Mouse (Mus musculus): ENCODE measurements around the gene Srd5a2. TPM values are rescaled to one million over a fixed set of nuclear protein-coding genes. Genes with fewer than 3 reads are reported as not detected.

Srd5a2 gene
- polyA plus RNA-seq, 1 experiment, result not detected

GRCm38 (mm10) chr17:73995907-73996645 is 51.6 kb downstream of the Srd5a2 start:
- Histone ChIP-seq H3K27me3 (ENCODE audit: control insufficient read depth) (no peaks in the 10 kb centered on the region), H3K9me3 (ENCODE audit: control insufficient read depth, low read length) (no peaks in the 10 kb centered on the region), H3K36me3 (ENCODE audit: control insufficient read depth) (no peaks in the 10 kb centered on the region), H3K4me1 (ENCODE audit: control insufficient read depth) (no peaks in the 10 kb centered on the region), H3K4me3 (replicated peaks) (no peak overlapping the region)
- TF ChIP-seq TAL1 (IDR thresholded peaks at IDR 0.05; ENCODE audit: low read length), result no peak
- TF ChIP-seq GATA1 (IDR thresholded peaks at IDR 0.05; ENCODE audit: low read length), result no peak

GRCm38 (mm10) chr17:73991264-73991663 is 56.5 kb downstream of the Srd5a2 start:
- Histone ChIP-seq H3K36me3 (ENCODE audit: control insufficient read depth) (no peaks in the 10 kb centered on the region), H3K27me3 (ENCODE audit: control insufficient read depth) (no peaks in the 10 kb centered on the region), H3K9me3 (ENCODE audit: control insufficient read depth, low read length) (no peaks in the 10 kb centered on the region), H3K4me3 (replicated peaks) (no peak overlapping the region), H3K4me1 (ENCODE audit: control insufficient read depth) (no peaks in the 10 kb centered on the region)
- TF ChIP-seq GATA1 (IDR thresholded peaks at IDR 0.05; ENCODE audit: low read length), result no peak
- no peak for TF ChIP-seq TAL1 (IDR thresholded peaks at IDR 0.05; ENCODE audit: low read length)

- no peak for TF ChIP-seq GATA1 (IDR thresholded peaks at IDR 0.05; ENCODE audit: low read length)
- TF ChIP-seq TAL1 (IDR thresholded peaks at IDR 0.05; ENCODE audit: low read length), result no peak
- no peak overlapping the region for H3K4me3 ChIP-seq (replicated peaks)
Measured at GRCm38 (mm10) chr17:73986571-73986970, 61.1 kb downstream of the Srd5a2 start.

GRCm38 (mm10) chr17:73985936-73986335 is 61.8 kb downstream of the Srd5a2 start:
- TF ChIP-seq TAL1 (IDR thresholded peaks at IDR 0.05; ENCODE audit: low read length), result no peak
- TF ChIP-seq GATA1 (IDR thresholded peaks at IDR 0.05; ENCODE audit: low read length), result no peak
- Histone ChIP-seq H3K27me3 (ENCODE audit: control insufficient read depth) (no peaks in the 10 kb centered on the region), H3K4me3 (replicated peaks) (no peak overlapping the region), H3K36me3 (ENCODE audit: control insufficient read depth) (no peaks in the 10 kb centered on the region), H3K9me3 (ENCODE audit: control insufficient read depth, low read length) (no peaks in the 10 kb centered on the region), H3K4me1 (ENCODE audit: control insufficient read depth) (no peaks in the 10 kb centered on the region)

More at GRCm38 (mm10) chr17:73986571-73986970, 61.1 kb downstream of the Srd5a2 start:
- no peaks in the 10 kb centered on the region for H3K4me1 ChIP-seq (ENCODE audit: control insufficient read depth)
- no peaks in the 10 kb centered on the region for H3K36me3 ChIP-seq (ENCODE audit: control insufficient read depth)
- no peaks in the 10 kb centered on the region for H3K9me3 ChIP-seq (ENCODE audit: control insufficient read depth, low read length)
- no peaks in the 10 kb centered on the region for H3K27me3 ChIP-seq (ENCODE audit: control insufficient read depth)

- Histone ChIP-seq H3K4me3 (replicated peaks) (no peak overlapping the region), H3K4me1 (ENCODE audit: control insufficient read depth) (no peaks in the 10 kb centered on the region), H3K36me3 (ENCODE audit: control insufficient read depth) (no peaks in the 10 kb centered on the region), H3K27me3 (ENCODE audit: control insufficient read depth) (no peaks in the 10 kb centered on the region), H3K9me3 (ENCODE audit: control insufficient read depth, low read length) (no peaks in the 10 kb centered on the region)
- TF ChIP-seq TAL1 (IDR thresholded peaks at IDR 0.05; ENCODE audit: low read length), result no peak
- no peak for TF ChIP-seq GATA1 (IDR thresholded peaks at IDR 0.05; ENCODE audit: low read length)
Measured at GRCm38 (mm10) chr17:73984508-73984907, 63.2 kb downstream of the Srd5a2 start.

GRCm38 (mm10) chr17:73982871-73983270 is 64.8 kb downstream of the Srd5a2 start:
- no peak for TF ChIP-seq GATA1 (IDR thresholded peaks at IDR 0.05; ENCODE audit: low read length)
- TF ChIP-seq TAL1 (IDR thresholded peaks at IDR 0.05; ENCODE audit: low read length), result no peak
- no peaks in the 10 kb centered on the region for H3K4me1 ChIP-seq (ENCODE audit: control insufficient read depth)

GRCm38 (mm10) chr17:73976066-73976465 is 71.7 kb downstream of the Srd5a2 start:
- TF ChIP-seq GATA1 (IDR thresholded peaks at IDR 0.05; ENCODE audit: low read length), result no peak
- Histone ChIP-seq H3K4me1 (ENCODE audit: control insufficient read depth) (no peaks in the 10 kb centered on the region), H3K27me3 (ENCODE audit: control insufficient read depth) (no peaks in the 10 kb centered on the region), H3K4me3 (replicated peaks) (no peak overlapping the region), H3K9me3 (ENCODE audit: control insufficient read depth, low read length) (no peaks in the 10 kb centered on the region), H3K36me3 (ENCODE audit: control insufficient read depth) (no peaks in the 10 kb centered on the region)

More at GRCm38 (mm10) chr17:73982871-73983270, 64.8 kb downstream of the Srd5a2 start:
- H3K36me3 ChIP-seq (ENCODE audit: control insufficient read depth), result no peaks in the 10 kb centered on the region
- no peak overlapping the region for H3K4me3 ChIP-seq (replicated peaks)
- no peaks in the 10 kb centered on the region for H3K9me3 ChIP-seq (ENCODE audit: control insufficient read depth, low read length)
- no peaks in the 10 kb centered on the region for H3K27me3 ChIP-seq (ENCODE audit: control insufficient read depth)

GRCm38 (mm10) chr17:73972648-73973047 is 75.1 kb downstream of the Srd5a2 start:
- H3K36me3 ChIP-seq (ENCODE audit: control insufficient read depth), result no peaks in the 10 kb centered on the region
- TF ChIP-seq TAL1 (IDR thresholded peaks at IDR 0.05; ENCODE audit: low read length), result no peak
- TF ChIP-seq GATA1 (IDR thresholded peaks at IDR 0.05; ENCODE audit: low read length), result no peak
- no peak overlapping the region for H3K4me3 ChIP-seq (replicated peaks)
- H3K4me1 ChIP-seq (ENCODE audit: control insufficient read depth), result no peaks in the 10 kb centered on the region
- H3K27me3 ChIP-seq (ENCODE audit: control insufficient read depth), result no peaks in the 10 kb centered on the region
- H3K9me3 ChIP-seq (ENCODE audit: control insufficient read depth, low read length), result no peaks in the 10 kb centered on the region

GRCm38 (mm10) chr17:73971291-73971690 is 76.4 kb downstream of the Srd5a2 start:
- H3K4me1 ChIP-seq (ENCODE audit: control insufficient read depth), result no peaks in the 10 kb centered on the region
- H3K36me3 ChIP-seq (ENCODE audit: control insufficient read depth), result no peaks in the 10 kb centered on the region
- no peaks in the 10 kb centered on the region for H3K9me3 ChIP-seq (ENCODE audit: control insufficient read depth, low read length)
- no peak for TF ChIP-seq TAL1 (IDR thresholded peaks at IDR 0.05; ENCODE audit: low read length)
- no peak for TF ChIP-seq GATA1 (IDR thresholded peaks at IDR 0.05; ENCODE audit: low read length)
- H3K4me3 ChIP-seq (replicated peaks), result no peak overlapping the region
- no peaks in the 10 kb centered on the region for H3K27me3 ChIP-seq (ENCODE audit: control insufficient read depth)
